Mouse (Mus musculus) granulocyte monocyte progenitor cell, adult 5-6 weeks (primary cell): Measurements from ENCODE around the gene Nes. TPM values are rescaled to one million over a fixed set of nuclear protein-coding genes. Genes with fewer than 3 reads are reported as not detected.

Experiments used
- ATAC-seq: replicated peaks from 2 replicates; pipeline ENCODE4 v1.8.0; 2016; ENCODE audit warnings: mild to moderate bottlenecking, moderate TSS enrichment, inconsistent platforms; ENCODE audit not compliant: poor library complexity, severe bottlenecking
- total RNA-seq, 2 experiments: library from RNA; stranded (forward) in 1 of 2; stranded (reverse) in 1 of 2; fragments of 200-712, 200-1000 nt in 1 of 2; fragments of >200 nt in 1 of 2; fragmentation: Nextera tagmentation in 1 of 2; gene quantifications; 2 replicates each; pipeline ENCODE4 v1.2.3; 2014 to 2017

The Nes gene
- total RNA-seq, 2 experiments from 2014 or later: 0.05 TPM; not detected in 1

GRCm38 (mm10) chr3:87949266-87949954 lies 21.5 kb upstream of the Nes start:
- no peak for ATAC-seq

- no peak for ATAC-seq
Measured at GRCm38 (mm10) chr3:87949955-87950515, 20.8 kb upstream of the Nes start.

- no peak for ATAC-seq
Measured at GRCm38 (mm10) chr3:87951946-87952345, 18.9 kb upstream of the Nes start.

GRCm38 (mm10) chr3:87952440-87952839 lies 18.4 kb upstream of the Nes start:
- ATAC-seq: no peak

- ATAC-seq: no peak
Measured at GRCm38 (mm10) chr3:87958056-87958455, 12.8 kb upstream of the Nes start.

- no peak for ATAC-seq
Measured at GRCm38 (mm10) chr3:87958476-87958875, 12.4 kb upstream of the Nes start.

- ATAC-seq: no peak
Measured at GRCm38 (mm10) chr3:87958967-87959366, 11.9 kb upstream of the Nes start.

GRCm38 (mm10) chr3:87959371-87959770 lies 11.5 kb upstream of the Nes start:
- ATAC-seq: no peak

- no peak for ATAC-seq
Measured at GRCm38 (mm10) chr3:87960191-87960585, 10.7 kb upstream of the Nes start.

GRCm38 (mm10) chr3:87960586-87961191 lies 10.2 kb upstream of the Nes start:
- ATAC-seq: peak; percentile 95

- ATAC-seq: peak; percentile 28; the same call in 1 of the 2 replicates
Measured at GRCm38 (mm10) chr3:87970184-87970938, 517 bp upstream of the Nes start.

- no peak for ATAC-seq
Measured at GRCm38 (mm10) chr3:87971489-87972202, 768 bp downstream of the Nes start.

GRCm38 (mm10) chr3:87972203-87972664 lies 1.4 kb downstream of the Nes start:
- ATAC-seq: no peak

- no peak for ATAC-seq
Measured at GRCm38 (mm10) chr3:87972776-87973175, 1.9 kb downstream of the Nes start.

GRCm38 (mm10) chr3:87973593-87974380 lies 2.9 kb downstream of the Nes start:
- ATAC-seq: no peak

GRCm38 (mm10) chr3:87974381-87974987 lies 3.6 kb downstream of the Nes start:
- ATAC-seq: no peak

- no peak for ATAC-seq
Measured at GRCm38 (mm10) chr3:87979493-87979892, 8.6 kb downstream of the Nes start.

- ATAC-seq: no peak
Measured at GRCm38 (mm10) chr3:87980085-87980484, 9.2 kb downstream of the Nes start.

- ATAC-seq: no peak
Measured at GRCm38 (mm10) chr3:87980728-87981127, 9.8 kb downstream of the Nes start.
